Mouse (Mus musculus) testis, postnatal 10 days (tissue): ENCODE data around the gene Kcng1.

ENCODE experiments used
- DNase-seq: peaks from one replicate; pipeline ENCODE4 v3.0.0; 2021; ENCODE audit warnings: low spot score

Gene Kcng1

GRCm38 (mm10) chr2:168281582-168281981 is at the start of gene Kcng1:
Kcng1 (minus strand) TSS chr2:168281736.
- no peak for DNase-seq

DNA sequence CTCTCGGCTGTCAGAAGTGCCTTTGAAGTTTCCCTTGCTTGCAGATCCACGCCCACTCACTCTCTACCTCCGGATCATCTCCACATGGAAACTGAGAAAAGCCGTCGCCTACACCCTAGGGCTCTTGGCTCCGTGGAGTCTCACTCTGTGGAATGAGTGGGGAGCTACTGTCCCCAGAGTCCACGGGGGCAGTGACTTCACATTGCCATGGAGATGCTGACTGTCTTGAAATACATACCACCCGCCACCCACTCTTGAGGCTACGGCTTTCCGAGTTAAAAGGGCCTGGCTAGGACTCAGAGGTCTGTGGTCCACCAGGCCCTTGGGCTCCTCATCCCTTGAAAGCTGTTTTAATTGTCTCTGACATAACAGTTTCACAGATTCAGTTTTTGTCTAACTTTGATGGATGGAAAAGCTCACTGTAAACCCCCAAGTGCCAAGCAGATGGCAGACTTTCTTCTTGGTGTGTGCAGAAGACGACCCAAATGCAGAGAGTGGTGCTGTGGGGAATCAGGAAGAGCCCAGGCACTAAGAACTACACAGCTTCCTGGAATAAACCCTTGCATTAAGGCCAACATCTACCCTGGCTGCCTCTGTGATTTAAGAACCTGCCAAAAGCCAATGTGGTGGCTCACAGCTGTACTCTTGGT is 49.0 kb upstream of the Kcng1 start:
- no peak for DNase-seq

DNA sequence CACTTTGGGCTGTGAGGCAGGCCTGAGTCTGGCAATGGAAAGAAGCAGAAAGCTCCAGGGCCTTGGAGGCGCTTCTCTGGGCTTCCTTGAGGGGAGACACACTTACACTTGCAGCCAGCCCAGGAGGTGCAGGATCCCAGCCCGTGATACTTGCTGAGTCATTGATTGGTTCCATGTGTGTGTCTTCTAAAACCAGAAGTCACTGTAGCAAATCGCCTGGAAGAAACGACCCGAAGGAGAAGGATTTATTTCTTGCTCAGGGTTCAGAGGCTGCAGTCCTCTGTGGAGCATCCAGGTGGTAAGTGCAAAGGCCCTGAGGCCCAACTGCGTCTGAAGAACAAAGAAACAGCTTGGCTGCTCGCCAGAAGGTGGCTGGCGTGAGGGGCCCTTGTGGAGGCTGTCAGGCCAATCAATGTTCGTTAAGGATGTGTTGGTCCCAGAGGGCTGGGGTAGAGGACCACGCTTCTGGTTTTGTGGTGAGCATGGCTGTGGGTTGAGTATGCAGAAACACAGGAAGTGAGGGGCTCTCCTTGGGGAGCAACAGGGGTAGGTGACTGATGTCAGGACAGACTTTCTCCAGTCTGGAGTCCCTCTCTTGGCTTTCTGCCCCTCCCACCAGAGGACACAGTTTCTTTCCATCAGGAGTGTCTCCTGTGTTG is 40.3 kb upstream of the Kcng1 start:
- no peak for DNase-seq

GRCm38 (mm10) chr2:168320388-168321182 is 39.0 kb upstream of the Kcng1 start:
- DNase-seq = no peak

DNA sequence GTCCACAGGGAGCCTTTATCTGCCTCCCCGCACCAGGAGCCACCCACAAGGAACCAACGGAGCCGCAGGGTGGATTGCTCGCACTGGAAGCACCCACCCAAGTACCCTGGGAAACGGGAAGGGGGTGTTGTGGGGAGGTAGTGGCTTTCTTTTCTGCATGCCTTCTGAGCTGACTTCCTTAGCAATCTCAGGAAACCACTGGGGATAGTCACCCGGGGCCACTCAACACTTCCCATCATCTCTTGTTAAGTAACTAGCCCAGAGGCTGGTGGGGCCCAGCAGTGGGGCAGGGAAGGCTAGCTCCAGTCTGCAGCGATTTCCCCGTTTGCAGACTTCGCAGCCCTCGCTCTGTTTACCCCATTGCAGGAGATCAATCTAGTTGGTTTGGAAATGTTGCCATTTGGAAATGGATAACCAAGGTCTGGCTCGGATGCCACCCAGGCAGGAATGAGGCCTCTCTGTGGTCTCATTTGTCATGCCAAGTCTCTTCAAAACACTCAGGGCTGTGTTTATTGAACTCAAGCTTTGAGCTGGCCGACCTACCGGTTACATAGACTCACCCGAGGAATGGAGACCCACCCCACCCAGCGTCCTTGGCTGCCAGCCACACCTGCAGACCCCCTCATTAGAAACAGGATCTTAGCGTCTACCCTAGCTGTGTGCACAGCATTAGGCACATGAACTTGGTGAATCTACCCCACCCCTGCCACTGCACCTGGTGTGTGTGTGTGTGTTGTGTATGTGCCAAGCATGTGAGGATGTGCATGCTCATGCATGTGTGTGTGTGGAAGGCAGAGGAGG is 33.3 kb upstream of the Kcng1 start:
- no peak for DNase-seq

DNA sequence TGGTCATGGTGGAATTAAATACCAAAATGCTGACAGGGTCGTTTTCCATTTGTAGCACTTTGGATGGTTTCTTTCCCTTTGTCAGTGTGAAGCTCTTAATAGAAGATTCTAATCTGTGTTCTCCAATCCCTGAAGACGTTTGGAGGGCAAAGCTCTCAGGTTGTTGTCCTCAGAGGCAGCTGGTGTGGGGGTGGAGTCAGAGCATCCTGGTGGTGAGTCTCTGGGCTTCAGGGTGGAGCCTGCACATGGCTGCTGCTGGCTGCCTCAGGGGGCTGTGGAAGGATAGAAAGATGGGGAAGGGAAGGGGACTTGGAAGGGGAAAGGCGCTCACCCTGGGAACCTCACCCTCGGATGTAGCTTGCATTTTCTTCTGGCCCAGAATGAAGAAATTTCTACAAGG is 31.0 kb upstream of the Kcng1 start:
- DNase-seq = peak; percentile 37

GRCm38 (mm10) chr2:168311006-168311405 is 29.5 kb upstream of the Kcng1 start:
- DNase-seq = no peak

DNA sequence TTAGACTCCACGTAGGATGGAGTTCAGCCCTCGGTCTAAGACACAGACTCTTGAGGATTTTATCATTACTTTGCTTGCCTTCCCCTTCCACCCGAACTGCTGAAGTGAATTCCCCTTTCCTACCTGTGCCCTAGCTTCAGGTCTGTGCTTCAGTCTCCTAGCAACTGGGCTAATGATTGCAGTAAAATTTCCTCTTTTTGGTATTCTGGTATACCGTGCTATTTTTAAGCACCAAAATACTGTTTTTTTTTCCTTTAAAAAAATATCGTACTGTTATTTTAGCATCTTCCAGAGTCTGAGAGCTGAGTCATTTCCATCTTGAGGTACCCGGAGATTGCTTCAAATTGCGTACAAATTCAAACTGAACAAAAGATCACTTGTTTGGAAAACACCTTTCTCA is 27.4 kb upstream of the Kcng1 start:
- no peak for DNase-seq

DNA sequence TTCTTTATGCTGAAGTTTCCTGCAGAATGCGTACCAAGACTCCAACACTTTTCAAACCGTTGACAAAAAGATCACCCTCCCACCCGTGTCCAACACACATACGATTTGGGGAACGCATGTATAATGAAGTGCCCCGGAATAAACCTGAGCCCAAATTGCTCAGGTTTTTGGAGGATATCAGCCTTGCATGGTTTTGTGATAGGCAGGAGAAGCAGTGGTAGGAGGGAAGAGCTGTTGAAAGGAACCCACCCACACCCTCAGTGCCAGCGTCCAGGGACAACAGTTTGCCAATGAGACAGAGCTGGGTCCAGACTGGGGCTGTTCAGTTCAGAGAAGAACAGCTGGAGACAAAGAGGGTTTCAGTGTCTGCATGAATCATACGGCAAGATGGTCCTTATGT is 18.1 kb upstream of the Kcng1 start:
- DNase-seq = no peak

DNA sequence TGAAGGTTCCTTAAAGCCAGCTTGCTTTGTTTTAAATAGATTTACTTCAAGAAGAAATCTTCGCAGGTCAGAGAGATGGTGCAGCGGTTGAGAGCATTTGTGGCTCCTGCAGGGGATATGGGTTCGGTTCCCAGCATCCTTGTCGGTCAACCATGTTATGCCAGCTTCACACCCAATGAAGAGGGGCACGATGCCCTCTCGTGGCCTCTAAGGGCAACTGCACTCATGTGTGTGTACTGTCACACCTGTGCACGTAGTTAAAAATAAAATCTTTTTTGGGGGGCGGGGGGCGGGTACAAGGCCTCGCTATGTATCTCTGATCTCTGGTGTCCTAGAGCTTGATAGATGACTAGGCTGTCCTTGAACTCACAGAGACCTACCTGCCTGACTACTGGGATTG is 15.0 kb upstream of the Kcng1 start:
- no peak for DNase-seq

DNA sequence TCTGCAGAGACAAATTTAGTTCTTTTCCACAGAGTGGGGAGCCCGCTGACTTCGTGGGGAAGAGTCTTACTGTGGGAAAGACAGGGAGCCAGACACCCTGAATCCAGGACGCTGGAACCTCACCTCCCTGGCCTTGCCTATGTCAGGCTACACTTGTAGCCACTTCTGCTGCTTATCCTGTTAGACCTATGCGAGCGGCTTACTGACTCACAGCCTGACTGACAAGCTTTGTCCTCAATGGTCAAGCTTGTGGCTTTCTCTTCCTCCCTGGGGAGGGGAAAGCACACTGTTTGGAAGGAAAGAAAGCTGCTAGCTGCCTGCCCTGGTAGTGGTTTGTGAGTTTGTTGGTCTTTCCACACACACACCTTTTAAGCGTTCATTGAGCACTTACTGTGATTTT is 11.0 kb upstream of the Kcng1 start:
- DNase-seq = no peak

- no peak for DNase-seq
These were observed 10.5 kb upstream of the Kcng1 start for GRCm38 (mm10) chr2:168292041-168292440.

GRCm38 (mm10) chr2:168289851-168290250 is 8.3 kb upstream of the Kcng1 start:
- no peak for DNase-seq

DNA sequence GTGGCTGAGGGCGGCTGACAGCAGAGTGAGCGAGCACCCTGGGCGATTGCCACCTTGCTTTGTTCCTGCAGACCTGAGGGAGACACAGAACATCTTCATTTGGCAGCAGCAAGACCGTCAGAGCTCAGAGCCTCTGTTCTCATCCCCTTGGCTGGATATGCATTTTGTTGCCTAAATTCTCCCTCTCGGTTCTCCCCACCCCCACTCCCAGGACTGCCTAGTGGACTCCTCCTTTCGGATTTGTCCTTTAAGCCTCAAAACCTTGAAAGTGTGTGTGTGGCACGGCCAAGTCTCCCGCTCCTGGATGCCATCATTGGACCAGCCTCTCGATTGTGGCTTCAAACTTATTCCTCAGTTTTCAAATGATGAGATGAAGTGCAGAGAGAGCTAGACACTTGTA is 7.5 kb upstream of the Kcng1 start:
- no peak for DNase-seq

DNA sequence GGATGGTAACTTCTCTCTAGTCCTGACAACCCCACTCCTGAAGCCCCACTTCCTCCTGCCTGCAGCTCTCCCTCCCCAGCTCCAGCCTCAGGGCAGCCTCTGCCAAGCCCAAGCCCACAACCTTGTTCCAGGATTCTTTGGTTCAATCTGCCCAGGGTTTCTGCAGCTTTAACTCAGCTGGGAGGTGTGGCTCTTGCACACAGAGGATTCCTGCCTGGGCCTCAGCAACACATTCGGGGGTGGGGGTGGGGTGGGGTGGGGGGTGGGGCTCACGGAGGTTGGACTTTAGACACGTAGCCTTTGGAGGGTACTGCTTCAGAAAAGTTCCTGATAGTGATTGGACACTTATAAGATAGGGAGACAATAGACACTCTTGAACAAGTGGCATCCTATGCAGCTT is 5.5 kb upstream of the Kcng1 start:
- no peak for DNase-seq

- no peak for DNase-seq
These were observed 3.6 kb upstream of the Kcng1 start for GRCm38 (mm10) chr2:168285143-168285542.

- DNase-seq = peak; percentile 69
These were observed 581 bp downstream of the Kcng1 start for GRCm38 (mm10) chr2:168280729-168281581.

DNA sequence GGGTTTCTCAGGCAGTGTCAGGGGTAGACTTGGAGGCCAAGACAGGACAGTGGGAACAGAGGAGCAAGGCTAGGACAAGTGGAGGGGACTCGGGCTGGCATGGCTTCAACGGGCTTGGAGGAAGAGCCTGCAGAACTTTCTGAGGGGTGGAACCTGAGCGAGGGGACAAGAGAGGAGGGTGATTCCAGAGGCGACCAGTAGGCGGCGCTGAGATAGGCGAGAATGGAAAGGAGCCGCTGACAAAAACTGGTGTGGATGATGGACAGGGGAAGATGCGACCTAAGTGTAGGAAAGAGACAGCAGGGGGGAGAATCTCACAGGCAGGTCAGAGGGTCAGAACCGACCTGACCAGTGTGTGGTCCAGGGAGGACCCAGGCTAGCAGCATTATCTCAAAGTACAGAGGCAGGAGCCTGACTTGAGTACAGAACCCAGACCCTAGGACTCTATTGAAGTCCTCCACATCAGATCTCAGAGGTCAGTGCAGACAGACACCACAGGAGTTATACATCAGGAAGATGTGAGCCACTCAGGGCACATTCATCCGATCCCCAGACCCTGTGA is 7.1 kb downstream of the Kcng1 start:
- DNase-seq = peak; percentile 93

GRCm38 (mm10) chr2:168273387-168273786 is 8.1 kb downstream of the Kcng1 start:
- DNase-seq = no peak

DNA sequence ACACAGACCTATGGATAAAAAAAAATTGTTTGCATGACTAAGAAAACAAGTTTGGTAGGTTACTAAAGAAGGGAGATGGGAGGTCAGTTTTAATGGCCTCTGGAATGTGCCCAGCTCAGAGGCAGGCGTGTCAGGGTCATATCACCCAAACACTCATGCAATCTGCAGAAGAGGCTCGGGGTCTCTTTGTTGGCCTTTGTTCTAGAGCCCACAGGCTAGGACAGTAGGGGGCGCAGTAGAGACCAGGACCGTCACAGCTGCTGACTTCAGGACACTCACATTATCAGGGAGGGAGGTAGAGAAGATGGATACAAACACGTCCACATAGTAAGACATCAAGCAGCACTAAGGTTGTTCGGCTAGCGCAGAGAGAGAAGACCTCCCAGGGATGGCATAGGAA is 13.5 kb downstream of the Kcng1 start:
- peak; percentile 73 for DNase-seq

GRCm38 (mm10) chr2:168260900-168261299 is 20.6 kb downstream of the Kcng1 start:
- no peak for DNase-seq
